Mouse (Mus musculus): ENCODE data around the gene Rps15.

Gene Rps15

GRCm38 (mm10) chr10:80260642-80261584 lies 31.3 kb upstream of the Rps15 start, which contains the start of the genes Gamt and Dazap1:
Gamt (minus strand) TSS chr10:80261012.
Dazap1 (plus strand) TSS chr10:80261486.
- DNase-seq (ENCODE audit: low spot score in 2 of 2) = peak; percentile 74 to 81

GRCm38 (mm10) chr10:80261585-80261968 lies 30.7 kb upstream of the Rps15 start:
- DNase-seq (ENCODE audit: low spot score in 2 of 2) = peak; percentile 72 to 73

- no peak for DNase-seq (ENCODE audit: low spot score in 2 of 2)
Observed at GRCm38 (mm10) chr10:80262169-80262568, 30.1 kb upstream of the Rps15 start.

- DNase-seq (ENCODE audit: low spot score in 2 of 2) = no peak
Observed at GRCm38 (mm10) chr10:80262776-80263365, 29.4 kb upstream of the Rps15 start.

- peak; percentile 97 for DNase-seq (ENCODE audit: low spot score in 2 of 2)
Observed at GRCm38 (mm10) chr10:80264341-80265148, 27.7 kb upstream of the Rps15 start.

GRCm38 (mm10) chr10:80265149-80265486 lies 27.1 kb upstream of the Rps15 start:
- no peak for DNase-seq (ENCODE audit: low spot score in 2 of 2)

GRCm38 (mm10) chr10:80270099-80270498 lies 22.2 kb upstream of the Rps15 start:
- no peak for DNase-seq (ENCODE audit: low spot score in 2 of 2)

- DNase-seq (ENCODE audit: low spot score in 2 of 2) = no peak
Observed at GRCm38 (mm10) chr10:80270734-80271181, 21.5 kb upstream of the Rps15 start.

GRCm38 (mm10) chr10:80271186-80271843 lies 20.9 kb upstream of the Rps15 start:
- no peak for DNase-seq (ENCODE audit: low spot score in 2 of 2)

GRCm38 (mm10) chr10:80271870-80272585 lies 20.2 kb upstream of the Rps15 start:
- no peak for DNase-seq (ENCODE audit: low spot score in 2 of 2)

- no peak for DNase-seq (ENCODE audit: low spot score in 2 of 2)
Observed at GRCm38 (mm10) chr10:80273847-80274246, 18.4 kb upstream of the Rps15 start.

GRCm38 (mm10) chr10:80276238-80276637 lies 16.0 kb upstream of the Rps15 start:
- no peak for DNase-seq (ENCODE audit: low spot score in 2 of 2)

GRCm38 (mm10) chr10:80278390-80278789 lies 13.9 kb upstream of the Rps15 start:
- DNase-seq (ENCODE audit: low spot score in 2 of 2) = no peak

GRCm38 (mm10) chr10:80279273-80279672 lies 13.0 kb upstream of the Rps15 start:
- no peak for DNase-seq (ENCODE audit: low spot score in 2 of 2)

GRCm38 (mm10) chr10:80281304-80281703 lies 10.9 kb upstream of the Rps15 start:
- no peak for DNase-seq (ENCODE audit: low spot score in 2 of 2)

- no peak for DNase-seq (ENCODE audit: low spot score in 2 of 2)
Observed at GRCm38 (mm10) chr10:80281921-80282371, 10.3 kb upstream of the Rps15 start.

- DNase-seq (ENCODE audit: low spot score in 2 of 2) = no peak
Observed at GRCm38 (mm10) chr10:80282481-80283441, 9.5 kb upstream of the Rps15 start.

- DNase-seq (ENCODE audit: low spot score in 2 of 2) = no peak
Observed at GRCm38 (mm10) chr10:80285222-80286070, 6.8 kb upstream of the Rps15 start.

- no peak for DNase-seq (ENCODE audit: low spot score in 2 of 2)
Observed at GRCm38 (mm10) chr10:80288097-80288496, 4.2 kb upstream of the Rps15 start.
